Mouse (Mus musculus): ENCODE data around the gene Adamts17.

DNA sequence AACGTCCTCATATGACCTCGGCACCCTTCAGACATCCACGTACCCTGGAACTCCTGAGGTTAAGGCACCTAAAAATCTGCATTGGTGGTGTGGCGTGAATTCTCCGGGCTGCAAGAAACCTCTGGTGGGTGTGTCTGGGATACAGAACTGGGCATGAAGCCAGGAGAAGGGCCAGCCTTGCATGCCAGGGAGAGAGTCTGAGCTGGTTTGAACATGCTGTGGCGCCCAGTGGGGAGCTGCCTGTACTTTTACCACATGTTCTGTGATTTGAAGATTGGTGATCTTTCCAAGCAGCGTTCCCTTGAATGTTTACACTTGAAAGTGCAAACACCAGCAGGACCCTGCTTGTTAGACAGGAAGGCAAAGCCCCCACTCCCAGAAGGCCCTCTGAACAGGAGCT, 306.2 kb downstream of the Adamts17 start:
- TF ChIP-seq CTCF (conservative IDR thresholded peaks at IDR 0.05; ENCODE audit: low read length) (no peak), POU5F1 (IDR thresholded peaks at IDR 0.05; ENCODE audit: borderline replicate concordance, low read length) (no peak)

Measured in E14TG2a.4 (cell line).